Mouse (Mus musculus) heart, adult 9 months (tissue): ENCODE results near the gene Zfp846.
A peak's percentile ranks its signal among the peaks of the same experiment; 100 is the strongest.

Source experiments
- DNase-seq, 2 experiments: peaks; one replicate each; pipeline ENCODE4 v3.0.0; 2022; ENCODE audit warnings: low spot score in 2 of 2

Zfp846 gene

DNA sequence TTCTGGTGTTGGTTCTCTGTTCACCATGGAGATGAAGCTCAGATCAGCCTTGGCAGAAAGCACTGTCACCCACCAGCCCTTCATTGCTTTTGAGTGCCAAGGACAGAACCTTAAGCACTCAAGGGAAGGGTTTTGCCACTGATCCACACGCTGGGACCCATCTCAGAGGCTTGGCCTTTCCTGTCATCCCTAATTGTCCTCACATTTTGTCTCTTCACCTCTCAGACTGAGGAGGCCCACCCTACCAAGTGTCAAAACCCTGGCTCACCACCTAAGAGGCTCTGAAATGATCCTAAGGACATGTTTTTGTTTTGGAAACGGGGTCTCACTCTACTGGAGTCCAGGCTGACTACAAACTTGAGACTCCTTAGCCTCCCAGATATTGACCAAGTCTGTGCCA lies 55.7 kb downstream of the Zfp846 start:
- DNase-seq: no peak

DNA sequence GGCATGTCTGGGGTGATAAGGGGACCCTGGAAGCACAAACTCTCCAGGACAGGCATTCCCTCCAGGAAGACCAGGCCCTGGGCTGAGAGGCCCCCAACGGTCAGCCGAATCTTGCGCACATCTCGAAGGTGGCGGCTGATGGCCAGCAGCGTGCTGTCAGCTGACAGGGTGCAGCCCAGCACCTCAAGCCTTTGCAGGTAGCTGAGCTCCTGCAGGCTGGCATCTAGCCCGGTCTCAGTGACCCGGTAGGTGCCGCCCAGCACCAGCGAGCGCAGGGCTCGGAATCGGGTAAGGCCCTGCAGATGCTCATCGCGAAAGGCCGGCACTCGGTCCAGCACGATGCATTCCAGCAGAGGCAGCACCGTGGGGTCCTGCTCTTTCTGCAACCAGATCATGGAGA lies 57.5 kb downstream of the Zfp846 start:
- DNase-seq: no peak

DNA sequence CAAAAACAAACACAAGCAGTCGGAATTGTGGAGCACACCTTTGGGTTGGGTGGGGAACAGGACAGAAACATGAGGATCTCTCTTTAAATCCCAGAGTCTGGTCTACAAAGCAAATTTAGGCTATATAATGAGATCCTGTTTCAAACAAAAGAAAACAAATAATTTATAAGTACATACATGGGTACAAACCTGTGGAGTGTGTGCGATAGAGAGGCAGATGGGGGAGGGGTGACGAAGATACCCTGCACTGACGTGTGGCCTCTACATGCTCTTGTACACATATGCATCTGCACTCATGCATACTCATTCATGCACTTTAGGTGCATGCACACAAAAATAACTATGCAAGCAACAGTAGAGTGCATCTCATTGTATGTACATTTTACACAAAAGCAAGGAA lies 58.4 kb downstream of the Zfp846 start:
- no peak for DNase-seq

DNA sequence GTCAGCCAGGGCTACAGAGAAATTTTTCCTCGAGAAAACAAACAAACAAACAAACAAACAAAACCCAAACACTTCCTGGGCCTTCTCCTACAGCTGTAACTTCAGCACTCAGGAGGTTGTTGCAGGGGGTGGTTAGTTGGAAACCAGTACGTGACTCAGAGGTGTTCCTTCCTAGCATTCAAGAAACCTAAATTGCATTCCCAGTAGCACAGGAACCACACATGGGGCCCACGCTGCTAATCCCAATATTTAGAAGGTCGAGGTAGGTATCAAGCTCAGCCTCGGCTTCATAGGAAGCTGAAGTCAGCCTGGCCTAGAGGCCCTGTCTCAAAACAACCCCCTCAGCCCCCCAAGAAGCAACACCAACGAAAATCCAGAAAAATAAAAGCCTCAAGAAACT lies 60.4 kb downstream of the Zfp846 start:
- DNase-seq: no peak

DNA sequence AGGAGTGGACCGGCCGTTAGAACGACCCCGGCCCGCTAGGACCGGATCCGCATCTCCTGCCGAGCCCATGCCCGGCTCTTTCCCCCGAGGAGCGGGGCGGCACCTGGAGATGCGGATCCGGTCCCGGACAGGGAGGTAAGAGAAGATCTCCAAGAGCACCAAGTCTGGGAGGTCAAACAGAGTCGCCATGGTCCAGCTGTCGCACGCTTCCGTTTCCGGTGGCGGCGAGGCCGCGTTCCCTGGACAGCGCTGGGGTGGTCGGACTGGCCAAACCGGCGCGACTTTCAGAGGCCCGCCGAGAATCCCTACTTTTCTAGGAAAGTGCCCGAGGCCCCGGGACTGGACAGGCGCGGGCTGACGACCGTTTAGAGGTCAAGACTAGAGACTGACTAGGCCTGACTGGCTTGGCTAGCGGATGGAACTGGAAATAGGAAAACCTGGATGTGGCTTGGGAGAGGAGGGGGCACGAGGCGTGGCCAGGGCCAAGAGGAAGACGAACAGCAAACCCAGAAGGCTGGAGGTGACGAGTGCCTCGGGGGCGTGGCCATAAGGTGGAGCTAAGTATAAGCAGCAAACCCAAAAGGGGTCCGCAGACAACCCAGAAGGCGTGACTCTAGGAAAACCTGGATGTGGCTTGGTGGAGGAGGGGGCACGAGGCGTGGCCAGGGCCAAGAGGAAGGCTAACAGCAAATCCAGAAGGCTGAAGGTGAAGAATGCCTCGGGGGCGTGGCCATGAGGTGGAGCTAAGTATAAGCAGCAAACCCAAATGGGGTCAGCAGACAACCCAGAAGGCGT lies 61.2 kb downstream of the Zfp846 start, which contains the start of gene Ubl5:
Gene Ubl5 (plus strand): TSS at position 778 of the 795 bp plus-strand sequence.
- peak; percentile 44 to 56 for DNase-seq

GRCm38 (mm10) chr9:20642896-20643466 lies 61.9 kb downstream of the Zfp846 start:
- peak; percentile 85 to 87 for DNase-seq

DNA sequence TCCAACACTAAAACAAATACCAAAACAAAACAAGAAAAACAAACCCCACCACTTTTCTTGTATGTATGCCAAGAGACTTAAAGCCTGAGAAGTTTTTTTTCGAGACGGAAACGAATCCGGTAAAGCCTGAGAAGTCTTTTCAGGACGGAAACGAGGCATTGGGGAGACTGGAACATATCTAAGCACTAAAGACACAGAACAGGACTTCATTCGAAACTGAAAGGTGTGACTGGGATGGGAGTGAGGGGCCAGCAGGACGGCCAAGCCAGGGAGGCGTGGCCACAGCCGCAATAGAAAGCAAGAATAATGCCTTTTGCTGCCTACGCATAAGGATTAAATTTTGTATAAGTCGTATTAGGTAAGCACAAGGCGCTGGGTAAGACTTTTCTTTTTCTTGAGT lies 62.7 kb downstream of the Zfp846 start:
- no peak for DNase-seq

DNA sequence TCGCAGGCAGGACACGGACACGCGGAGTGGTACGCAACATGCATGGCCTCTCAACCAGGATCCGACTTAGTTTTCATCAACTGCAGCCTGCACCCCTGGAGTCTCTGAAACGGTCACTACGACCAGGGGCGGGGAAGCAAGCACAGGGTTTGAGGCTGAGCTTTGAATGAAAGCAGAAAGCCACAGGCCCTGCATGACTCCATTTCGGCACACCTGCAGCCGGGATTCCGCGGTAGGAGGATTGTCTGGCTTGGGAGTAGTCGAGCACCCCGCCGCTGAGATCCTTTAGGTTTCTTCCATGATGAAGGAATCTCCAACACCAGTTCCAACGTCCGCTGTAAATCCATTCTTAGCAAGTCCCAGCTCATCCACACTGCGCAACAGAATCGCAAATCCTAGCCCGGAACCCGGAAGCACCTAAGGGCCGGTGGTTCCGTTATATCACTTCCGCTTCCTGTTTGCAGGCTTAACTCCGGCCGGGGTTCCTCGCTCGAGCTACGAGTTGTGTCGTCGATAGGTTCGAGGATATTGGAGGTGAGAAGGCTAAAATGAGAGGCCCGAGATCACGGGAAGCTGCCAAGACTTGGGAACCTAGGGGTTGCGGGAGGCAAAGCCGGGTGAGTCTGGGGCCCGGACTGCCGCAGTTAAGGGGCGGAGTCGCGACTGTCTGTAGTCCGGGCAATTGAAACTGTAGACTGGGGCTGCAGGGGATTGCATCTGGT lies 63.4 kb downstream of the Zfp846 start, which contains the start of gene Fbxl12:
Gene Fbxl12 (minus strand): TSS at position 408 of the 722 bp plus-strand sequence.
- peak; percentile 81 to 82 for DNase-seq

GRCm38 (mm10) chr9:20645121-20645520 lies 64.0 kb downstream of the Zfp846 start:
- DNase-seq: no peak

DNA sequence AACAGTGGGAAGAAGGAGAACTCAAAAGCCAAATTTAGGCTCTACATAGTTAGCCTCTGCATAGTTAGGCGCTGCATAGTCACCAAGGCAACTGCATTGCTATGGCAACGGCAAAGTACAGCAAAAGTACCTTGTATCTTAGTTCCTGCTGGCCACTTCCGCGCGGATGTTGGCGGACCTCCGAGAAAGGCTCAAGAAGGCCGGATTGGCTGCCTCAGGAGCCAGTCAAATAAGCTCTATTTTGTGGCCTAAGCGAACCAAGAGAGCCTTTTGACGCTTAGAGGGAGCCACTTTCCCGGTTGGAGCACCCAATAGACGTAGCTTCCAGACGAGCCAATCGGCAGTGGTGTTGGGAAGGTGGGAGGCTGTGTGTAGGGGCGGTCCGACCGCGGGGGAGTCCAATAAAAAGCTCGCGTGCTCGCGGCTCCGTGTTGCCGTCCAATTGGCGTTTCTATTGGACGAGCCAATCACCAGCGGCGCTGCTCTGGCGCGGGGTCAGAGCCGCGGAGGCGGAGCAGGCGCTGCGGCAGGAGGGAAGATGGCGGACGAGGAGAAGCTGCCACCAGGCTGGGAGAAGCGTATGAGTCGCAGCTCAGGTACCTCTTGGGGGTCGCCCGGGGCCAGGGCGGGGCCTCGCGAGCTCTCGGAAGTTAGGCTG lies 70.6 kb downstream of the Zfp846 start, which contains the start of gene Pin1:
Gene Pin1 (plus strand): TSS at position 494 of the 658 bp plus-strand sequence.
- peak; percentile 99 to 100 for DNase-seq

GRCm38 (mm10) chr9:20652260-20652658 lies 71.2 kb downstream of the Zfp846 start:
- DNase-seq: no peak

DNA sequence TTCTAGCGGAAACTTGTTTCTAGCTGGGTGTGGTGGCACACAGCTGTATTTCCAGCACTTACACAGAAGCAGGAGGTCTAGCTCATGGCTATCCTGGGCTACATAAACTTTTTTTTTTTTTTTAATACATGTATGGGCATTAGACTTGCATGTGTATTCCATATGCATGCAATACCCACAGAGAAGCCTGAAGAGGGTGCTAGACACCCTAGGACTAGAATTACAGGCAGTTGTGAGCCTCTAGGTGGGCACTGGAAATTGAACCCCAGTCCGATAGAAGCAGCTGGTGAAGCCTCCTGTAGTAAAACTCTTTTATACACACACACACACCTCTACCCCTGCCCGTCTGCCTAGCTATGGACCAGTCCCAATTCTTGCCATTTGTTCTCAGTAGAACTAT lies 72.8 kb downstream of the Zfp846 start:
- DNase-seq: no peak
